Mouse (Mus musculus) heart, postnatal 0 days (tissue): ENCODE measurements at regions not wholly inside any gene's neighbourhood (a gene's known extent, or its start where the extent isn't known, plus 50 kb on each side); places are given as distances from the start of the nearest gene placed in this dataset.

Experiments used
- ATAC-seq: fragments of 200-750 bp; cut with Nextera tagmentation; 2 replicates; pipeline ENCODE4 v1.8.0; 2017; ENCODE audit warnings: low read depth, moderate number of reproducible peaks, moderate library complexity; ENCODE audit not compliant: insufficient read depth
- DNase-seq: peaks from one replicate; pipeline ENCODE4 v3.0.0-alpha.2; 2016; ENCODE audit warnings: low spot score
- H3K27ac ChIP-seq: fragments of 300-500 bp; sonication (generic); 2 replicates; pipeline ENCODE4 v1.5.1; 2014; ENCODE audit warnings: low read depth, mild to moderate bottlenecking
- H3K27me3 ChIP-seq: fragments of 300-500 bp; sonication (generic); 2 replicates; pipeline ENCODE4 v1.6.1; 2014; ENCODE audit warnings: low read length, mixed read lengths; ENCODE audit not compliant: control insufficient read depth, insufficient read depth
- H3K36me3 ChIP-seq: fragments of 300-500 bp; sonication (generic); replicated peaks from 2 replicates; pipeline ENCODE4 v1.6.1; 2014; ENCODE audit warnings: low read length, mixed read lengths; ENCODE audit not compliant: control insufficient read depth, insufficient read depth
- H3K4me1 ChIP-seq: fragments of 300-500 bp; sonication (generic); 2 replicates; pipeline ENCODE4 v1.6.1; 2014; ENCODE audit warnings: antibody characterized with exemption; ENCODE audit not compliant: control insufficient read depth, insufficient read depth
- H3K4me2 ChIP-seq: fragments of 300-500 bp; sonication (generic); 2 replicates; pipeline ENCODE4 v1.6.1; 2014; ENCODE audit warnings: low read depth, mild to moderate bottlenecking, low read length, moderate library complexity
- H3K4me3 ChIP-seq: fragments of 300-500 bp; sonication (generic); 2 replicates; pipeline ENCODE4 v1.5.1; 2014; ENCODE audit warnings: low read depth, low read length
- H3K9ac ChIP-seq: fragments of 300-500 bp; sonication (generic); replicated peaks from 2 replicates; pipeline ENCODE4 v1.6.1; 2014; ENCODE audit warnings: low read depth, low read length, mixed read lengths
- H3K9me3 ChIP-seq: fragments of 300-500 bp; sonication (generic); replicated peaks from 2 replicates; pipeline ENCODE4 v1.6.1; 2016; ENCODE audit warnings: low read length; ENCODE audit not compliant: control insufficient read depth
- CTCF ChIP-seq: IDR thresholded peaks from 2 replicates; pipeline ENCODE4 v1.5.1; 2016; ENCODE audit warnings: antibody characterized with exemption, control low read depth, low read depth
- EP300 ChIP-seq: IDR thresholded peaks from 2 replicates; pipeline ENCODE4 v1.6.1; 2016; ENCODE audit warnings: antibody characterized with exemption, low read depth
- WGBS: fragments of 180-500 bp; shearing (Covaris S2); extraction: QIAGEN DNeasy Blood & Tissue Kit; methylation state at CpG from one replicate; pipeline ENCODE4 v1.1.7; 2014; 5-methylcytosine and 5-hydroxymethylcytosine counted together

GRCm38 (mm10) chr8:96393024-96393423 lies 504.7 kb upstream of the Got2 start:
- ATAC-seq: no peak
- Histone ChIP-seq H3K9ac (no peak overlapping the region), H3K27ac (no peak overlapping the region), H3K4me2 (no peak overlapping the region), H3K4me3 (no peak overlapping the region), H3K4me1 (no peaks in the 10 kb centered on the region), H3K36me3 (no peaks in the 10 kb centered on the region), H3K27me3 (no peaks in the 10 kb centered on the region), H3K9me3 (no peaks in the 10 kb centered on the region)
- DNase-seq: no peak
- WGBS: 79% methylated on average over 4 of the region's 4 CpGs
- TF ChIP-seq CTCF (no peak), EP300 (no peak)

DNA sequence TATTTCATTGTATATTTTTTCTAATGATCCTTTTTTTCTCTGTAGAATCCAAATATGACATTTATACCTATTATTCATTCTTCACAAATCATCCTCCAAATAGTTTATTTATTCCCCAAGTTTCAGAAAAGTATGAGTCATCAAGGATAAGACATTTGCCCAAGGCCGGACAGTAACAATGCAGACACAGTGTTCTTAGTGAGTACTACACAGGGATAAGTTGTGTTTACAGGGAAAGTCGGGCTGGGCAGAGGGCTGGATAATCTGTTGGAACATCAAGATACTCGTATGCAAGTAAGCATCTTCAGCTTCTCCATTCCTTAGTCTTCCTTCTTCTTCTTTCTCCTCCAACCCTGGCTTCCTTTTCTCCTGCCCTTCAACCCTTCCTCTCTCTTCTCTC lies 500.9 kb upstream of the Got2 start:
- no peak for DNase-seq
- whole genome bisulfite sequencing: 69% methylated on average over 3 of the region's 3 CpGs
- H3K4me2 ChIP-seq: no peak overlapping the region
- no peaks in the 10 kb centered on the region for H3K36me3 ChIP-seq
- TF ChIP-seq EP300: no peak
- TF ChIP-seq CTCF: no peak
- ATAC-seq: no peak
- H3K4me1 ChIP-seq: no peaks in the 10 kb centered on the region
- no peak overlapping the region for H3K27ac ChIP-seq
- no peak overlapping the region for H3K9ac ChIP-seq
- no peak overlapping the region for H3K4me3 ChIP-seq
- H3K9me3 ChIP-seq: peaks cover 4% of the 10 kb centered on the region; the same call in 1 of the 2 replicates
- no peaks in the 10 kb centered on the region for H3K27me3 ChIP-seq

GRCm38 (mm10) chr8:96370500-96370899 lies 482.2 kb upstream of the Got2 start:
- ATAC-seq (no peak), DNase-seq (no peak)
- Histone ChIP-seq H3K36me3 (no peaks in the 10 kb centered on the region), H3K4me1 (no peaks in the 10 kb centered on the region), H3K27ac (no peak overlapping the region), H3K27me3 (no peaks in the 10 kb centered on the region), H3K4me2 (no peak overlapping the region), H3K9ac (no peak overlapping the region), H3K4me3 (no peak overlapping the region), H3K9me3 (no peaks in the 10 kb centered on the region)
- WGBS: 88% methylated on average over 9 of the region's 9 CpGs
- TF ChIP-seq EP300 (no peak), CTCF (no peak)

GRCm38 (mm10) chr8:96362853-96363445 lies 474.6 kb upstream of the Got2 start:
- H3K4me2 ChIP-seq: no peak overlapping the region
- no peak overlapping the region for H3K9ac ChIP-seq
- TF ChIP-seq EP300 (no peak), CTCF (no peak)
- no peaks in the 10 kb centered on the region for H3K4me1 ChIP-seq
- H3K27me3 ChIP-seq: no peaks in the 10 kb centered on the region
- peak; percentile 39; the same call in 1 of the 2 replicates for ATAC-seq
- no peaks in the 10 kb centered on the region for H3K36me3 ChIP-seq
- H3K4me3 ChIP-seq: no peak overlapping the region
- WGBS: 31% methylated on average over 14 of the region's 14 CpGs
- no peaks in the 10 kb centered on the region for H3K9me3 ChIP-seq
- H3K27ac ChIP-seq: no peak overlapping the region
- DNase-seq: no peak

- no peaks in the 10 kb centered on the region for H3K4me1 ChIP-seq
- no peak overlapping the region for H3K4me3 ChIP-seq
- ATAC-seq: no peak
- no peak overlapping the region for H3K4me2 ChIP-seq
- TF ChIP-seq CTCF: no peak
- TF ChIP-seq EP300: no peak
- no peaks in the 10 kb centered on the region for H3K9me3 ChIP-seq
- no peak overlapping the region for H3K27ac ChIP-seq
- WGBS: 42% methylated on average over 6 of the region's 6 CpGs
- H3K9ac ChIP-seq: no peak overlapping the region
- no peaks in the 10 kb centered on the region for H3K36me3 ChIP-seq
- no peaks in the 10 kb centered on the region for H3K27me3 ChIP-seq
- DNase-seq: no peak
Observed at GRCm38 (mm10) chr8:96350531-96351069, 462.3 kb upstream of the Got2 start.

- ATAC-seq: no peak
Observed at GRCm38 (mm10) chr8:96349503-96349902, 461.2 kb upstream of the Got2 start.

More at GRCm38 (mm10) chr8:96349503-96349902, 461.2 kb upstream of the Got2 start:
- H3K27me3 ChIP-seq: no peaks in the 10 kb centered on the region
- TF ChIP-seq EP300 (no peak), CTCF (no peak)
- H3K27ac ChIP-seq: no peak overlapping the region
- H3K4me1 ChIP-seq: no peaks in the 10 kb centered on the region
- H3K4me2 ChIP-seq: no peak overlapping the region
- no peak overlapping the region for H3K9ac ChIP-seq
- H3K4me3 ChIP-seq: no peak overlapping the region
- no peaks in the 10 kb centered on the region for H3K36me3 ChIP-seq
- WGBS: 61% methylated on average over 6 of the region's 6 CpGs
- H3K9me3 ChIP-seq: no peaks in the 10 kb centered on the region
- DNase-seq: no peak
